ENCODE assay signal across 33 mouse cellular contexts in the genomic region with DNA sequence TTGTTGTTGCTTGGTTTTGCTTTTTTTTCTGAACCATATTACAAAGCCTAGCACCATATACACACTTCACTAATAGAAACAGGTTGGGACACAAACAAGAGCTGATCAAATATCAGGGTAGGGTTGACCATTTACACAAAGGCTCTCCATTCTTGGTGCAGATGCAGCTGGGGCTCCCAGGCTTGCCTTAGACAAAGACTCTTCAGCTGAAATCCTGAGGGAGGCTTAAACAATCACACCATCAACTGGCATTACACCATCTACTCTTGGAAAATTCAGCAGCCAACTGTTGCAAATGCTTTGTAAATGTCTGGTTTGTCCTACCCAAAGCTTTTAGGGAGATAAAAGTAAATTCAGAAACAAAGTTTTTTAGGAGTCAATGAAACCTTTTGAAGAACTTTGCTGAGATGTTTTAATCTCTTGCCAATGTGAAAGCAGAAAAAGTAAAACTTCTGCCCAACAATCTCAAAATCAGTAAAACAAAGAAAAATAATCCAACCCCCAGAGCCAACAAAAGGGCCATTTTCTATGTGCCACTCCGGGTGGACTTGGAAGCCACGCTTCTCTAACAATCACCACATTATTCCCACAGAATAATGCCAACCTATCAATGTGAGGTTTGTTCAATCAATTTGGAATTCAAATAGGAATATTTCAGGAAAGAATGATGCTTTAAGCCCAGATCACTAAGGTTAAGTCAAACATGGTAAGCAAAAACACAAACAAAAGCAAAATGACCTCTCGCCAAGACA. TPM values are rescaled to one million over a fixed set of nuclear protein-coding genes. Genes with fewer than 3 reads are reported as not detected.
DNase-seq lines count a peak whose midpoint lies in the region; ATAC-seq lines count a peak whose summit lies in the region.
"Had no signal": no experiment of that assay in that cellular context is flagged by ENCODE, and none has a peak within 500 bp of the region (broad histone marks: within the 10 kb centered on the region; RNA-seq: fewer than 3 reads in every experiment).

No protein-coding gene starts in this region.

- no peaks in the 10 kb centered on the region for H3K36me3 ChIP-seq in midbrain, embryonic 11.5 days (ENCODE audit: control insufficient read depth, insufficient read depth, low read length)
- no peaks in the 10 kb centered on the region for H3K36me3 ChIP-seq in midbrain, embryonic 15.5 days (replicated peaks)
- H3K36me3 ChIP-seq: embryonic facial prominence, embryonic 15.5 days; forebrain, embryonic 12.5 days; G1E; heart, embryonic 10.5 days; heart, embryonic 15.5 days; hindbrain, embryonic 13.5 days; liver, embryonic 12.5 days; midbrain, embryonic 13.5 days had no signal

- H3K4me1 ChIP-seq in midbrain, embryonic 11.5 days (ENCODE audit: control insufficient read depth, insufficient read depth, low read length), result no peaks in the 10 kb centered on the region
- no peaks in the 10 kb centered on the region for H3K4me1 ChIP-seq in midbrain, embryonic 15.5 days
- H3K4me1 ChIP-seq: embryonic facial prominence, embryonic 15.5 days; forebrain, embryonic 12.5 days; heart, embryonic 10.5 days; heart, embryonic 15.5 days; hindbrain, embryonic 13.5 days; liver, embryonic 12.5 days; megakaryocyte, embryonic 14.5 days; midbrain, embryonic 13.5 days had no signal

- no peak overlapping the region for H3K4me2 ChIP-seq in midbrain, embryonic 11.5 days
- H3K4me2 ChIP-seq in midbrain, embryonic 15.5 days, result no peak overlapping the region
- H3K4me2 ChIP-seq: embryonic facial prominence, embryonic 15.5 days; forebrain, embryonic 12.5 days; heart, embryonic 15.5 days; hindbrain, embryonic 13.5 days; liver, embryonic 12.5 days; midbrain, embryonic 13.5 days had no signal

- no peaks in the 10 kb centered on the region for H3K27me3 ChIP-seq in midbrain, embryonic 11.5 days (ENCODE audit: control insufficient read depth, insufficient read depth, low read length)
- no peaks in the 10 kb centered on the region for H3K27me3 ChIP-seq in midbrain, embryonic 15.5 days (replicated peaks)
- H3K27me3 ChIP-seq: embryonic facial prominence, embryonic 15.5 days; forebrain, embryonic 12.5 days; heart, embryonic 15.5 days; hindbrain, embryonic 13.5 days; liver, embryonic 12.5 days; megakaryocyte, embryonic 14.5 days; midbrain, embryonic 13.5 days had no signal

- peak; percentile 14 for DNase-seq in cerebellum, adult 9-10 months
- no peak for DNase-seq in cerebellum, postnatal 36 days
- peak; percentile 22 for DNase-seq in layer of hippocampus, adult 11-12 months (ENCODE audit: low spot score)
- DNase-seq in layer of hippocampus, postnatal 25 days (ENCODE audit: extremely low spot score in 1 of 2, low spot score in 1 of 2), result no peak
- no peak for DNase-seq in midbrain, embryonic 11.5 days (ENCODE audit: low spot score, missing footprints)
- DNase-seq in telencephalon, adult 2 months (ENCODE audit: low read depth, low spot score), result peak; percentile 56
- DNase-seq: adrenal gland, postnatal 10 days; forebrain, postnatal 0 days; gastrocnemius, postnatal 14 days; heart, postnatal 36 days; kidney, adult 9 months; kidney, postnatal 10 days; left cerebral cortex, postnatal 4 days; liver, postnatal 0 days; lung, postnatal 4 days; right cerebral cortex, postnatal 25 days; thymus, postnatal 4 days had no signal

- H3K4me3 ChIP-seq in midbrain, embryonic 11.5 days (ENCODE audit: low read depth, low read length), result no peak overlapping the region
- no peak overlapping the region for H3K4me3 ChIP-seq in midbrain, embryonic 15.5 days
- H3K4me3 ChIP-seq: embryonic facial prominence, embryonic 15.5 days; forebrain, embryonic 12.5 days; heart, embryonic 10.5 days; heart, embryonic 15.5 days; hindbrain, embryonic 13.5 days; liver, embryonic 12.5 days; megakaryocyte, embryonic 14.5 days; midbrain, embryonic 13.5 days had no signal

- no peak overlapping the region for H3K9ac ChIP-seq in midbrain, embryonic 11.5 days (ENCODE audit: low read length)
- H3K9ac ChIP-seq in midbrain, embryonic 15.5 days, result no peak overlapping the region
- H3K9ac ChIP-seq: embryonic facial prominence, embryonic 15.5 days; forebrain, embryonic 12.5 days; forebrain, postnatal 0 days; heart, embryonic 15.5 days; hindbrain, embryonic 13.5 days; liver, embryonic 12.5 days; liver, postnatal 0 days; midbrain, embryonic 13.5 days had no signal

- no peak overlapping the region for H3K27ac ChIP-seq in midbrain, embryonic 11.5 days (ENCODE audit: low read depth, low read length)
- no peak overlapping the region for H3K27ac ChIP-seq in midbrain, embryonic 15.5 days
- H3K27ac ChIP-seq: embryonic facial prominence, embryonic 15.5 days; forebrain, embryonic 12.5 days; heart, embryonic 10.5 days; heart, embryonic 15.5 days; hindbrain, embryonic 13.5 days; liver, embryonic 12.5 days; midbrain, embryonic 13.5 days had no signal

- 68% methylated on average over 3 of the region's 3 CpGs for WGBS in midbrain, embryonic 11.5 days
- 46% methylated on average over 3 of the region's 3 CpGs for WGBS in midbrain, embryonic 15.5 days

- H3K9me3 ChIP-seq in midbrain, embryonic 11.5 days (ENCODE audit: control insufficient read depth, low read length), result no peaks in the 10 kb centered on the region
- H3K9me3 ChIP-seq in midbrain, embryonic 15.5 days, result no peaks in the 10 kb centered on the region
- H3K9me3 ChIP-seq: embryonic facial prominence, embryonic 15.5 days; forebrain, embryonic 12.5 days; G1E; heart, embryonic 10.5 days; heart, embryonic 15.5 days; hindbrain, embryonic 13.5 days; liver, embryonic 12.5 days; megakaryocyte, embryonic 14.5 days; midbrain, embryonic 13.5 days had no signal

- ATAC-seq in midbrain, embryonic 11.5 days (ENCODE audit: low FRiP score), result 0 out of 2 replicates have a peak, but pooled peaks have one; percentile 46
- ATAC-seq in midbrain, embryonic 15.5 days (replicated peaks), result no peak
- ATAC-seq: forebrain, postnatal 0 days; intestine, postnatal 0 days; liver, embryonic 12.5 days; liver, postnatal 0 days; midbrain, embryonic 13.5 days; Patski had no signal

RNA-seq across cellular contexts. Expression of a gene that starts 30.4 kb away (rescaled TPM):
- 10 to 100 TPM; 39.6 to 40.6 TPM for total RNA-seq in layer of hippocampus, postnatal 25 days (2021)
- polyA plus RNA-seq in midbrain, embryonic 11.5 days (2014; fragmentation: Nextera tagmentation; extraction: Ambion mirVana), result 0.52 and 0.82 TPM in 2 replicates
- polyA plus RNA-seq in midbrain, embryonic 15.5 days (2015; fragmentation: Nextera tagmentation; extraction: Ambion mirVana), result 4.2 and 4.5 TPM in 2 replicates
- total RNA-seq: common myeloid progenitor, adult 5-6 weeks; granulocyte monocyte progenitor cell, adult 5-6 weeks; heart, postnatal 36 days; monocyte, adult 5-6 weeks had no signal
- polyA plus RNA-seq: G1E; large intestine, adult 2 months; Patski had no signal

Comparison
In these comparisons a context has a peak if more than half of its experiments do, and no peak if none do; other contexts are left out.
1. DNase-seq: peak in cerebellum, adult 9-10 months (single experiment), layer of hippocampus, adult 11-12 months (single experiment) and telencephalon, adult 2 months (single experiment); none in cerebellum, postnatal 36 days (0 of 2), layer of hippocampus, postnatal 25 days (0 of 2) and midbrain, embryonic 11.5 days (single experiment).